Mouse (Mus musculus): ENCODE data around the gene Ptges. TPM values are rescaled to one million over a fixed set of nuclear protein-coding genes. Genes with fewer than 3 reads are reported as not detected.
A peak's percentile ranks its signal among the peaks of the same experiment; 100 is the strongest.
"Not testable (repeated sequence)": the region's sequence is repeated elsewhere in the genome, so short reads cannot be mapped to it uniquely, and the experiment has no call there.

Ptges gene
- polyA plus RNA-seq, 1 experiment from 2014 or later = 9.1 TPM

DNA sequence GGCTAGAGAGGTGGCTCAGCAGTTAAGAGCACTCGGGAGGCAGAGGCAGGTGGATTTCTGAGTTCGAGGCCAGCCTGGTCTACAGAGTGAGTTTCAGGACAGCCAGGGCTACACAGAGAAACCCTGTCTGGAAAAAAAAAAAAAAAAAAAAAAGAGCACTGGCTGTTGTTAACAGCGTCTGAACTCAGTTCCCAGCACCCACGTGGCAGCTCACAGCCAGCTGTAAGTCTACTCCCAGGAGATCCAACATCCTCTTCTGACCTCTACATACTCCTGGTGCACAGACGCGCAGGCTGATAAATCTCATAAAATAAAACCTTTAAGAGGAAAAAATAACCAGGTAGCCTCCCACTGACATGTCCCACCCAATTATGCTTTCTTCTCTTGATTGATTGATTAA, 13.7 kb downstream of the Ptges start:
- ATAC-seq (replicated peaks; ENCODE audit: insufficient number of reproducible peaks, low FRiP score, low TSS enrichment, low read depth); H3K9ac ChIP-seq (replicated peaks; ENCODE audit: low read length); DNase-seq (ENCODE audit: low spot score); H3K4me1 ChIP-seq (ENCODE audit: control insufficient read depth, insufficient read depth, low read length); H3K4me3 ChIP-seq (ENCODE audit: low read depth, low read length); H3K9me3 ChIP-seq (replicated peaks; ENCODE audit: control insufficient read depth, low read length); H3K27me3 ChIP-seq (ENCODE audit: control insufficient read depth, insufficient read depth, low read length); H3K36me3 ChIP-seq (replicated peaks; ENCODE audit: control insufficient read depth, insufficient read depth, low read depth, low read length); H3K4me2 ChIP-seq (ENCODE audit: low read depth, low read length); H3K27ac ChIP-seq (replicated peaks; ENCODE audit: low read depth, low read length): not testable (repeated sequence)
- WGBS = 76% methylated on average over 6 of the region's 6 CpGs

DNA sequence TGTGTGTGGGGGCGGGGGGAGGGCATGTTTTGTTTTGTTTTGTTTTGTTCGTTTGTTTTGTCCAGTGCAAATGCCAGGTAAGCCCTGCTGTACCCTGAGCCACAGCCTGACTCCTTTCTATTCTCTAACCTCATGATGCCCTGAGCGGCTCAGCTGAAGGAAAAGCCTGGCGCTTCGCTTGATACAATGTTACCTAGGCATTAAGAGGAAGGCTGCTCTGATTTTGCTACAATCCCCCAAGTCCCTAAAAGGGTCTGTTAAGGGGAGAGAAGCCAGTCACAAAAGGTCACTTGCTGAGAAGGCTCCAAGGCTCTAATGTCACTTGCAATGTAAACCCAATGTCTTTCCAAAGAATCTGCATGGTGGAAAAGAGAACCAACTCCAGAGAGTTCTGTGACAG, 14.3 kb downstream of the Ptges start:
- Histone ChIP-seq H3K9ac (replicated peaks; ENCODE audit: low read length) (no peak overlapping the region), H3K27me3 (ENCODE audit: control insufficient read depth, insufficient read depth, low read length) (no peaks in the 10 kb centered on the region), H3K4me2 (ENCODE audit: low read depth, low read length) (no peak overlapping the region), H3K27ac (replicated peaks; ENCODE audit: low read depth, low read length) (no peak overlapping the region), H3K36me3 (replicated peaks; ENCODE audit: control insufficient read depth, insufficient read depth, low read depth, low read length) (no peaks in the 10 kb centered on the region), H3K9me3 (replicated peaks; ENCODE audit: control insufficient read depth, low read length) (no peaks in the 10 kb centered on the region), H3K4me3 (ENCODE audit: low read depth, low read length) (no peak overlapping the region), H3K4me1 (ENCODE audit: control insufficient read depth, insufficient read depth, low read length) (peaks cover 3% of the 10 kb centered on the region; the same call in 1 of the 2 replicates)
- 69% methylated on average over 5 of the region's 5 CpGs for WGBS
- DNase-seq (ENCODE audit: low spot score) (no peak), ATAC-seq (replicated peaks; ENCODE audit: insufficient number of reproducible peaks, low FRiP score, low TSS enrichment, low read depth) (no peak)

DNA sequence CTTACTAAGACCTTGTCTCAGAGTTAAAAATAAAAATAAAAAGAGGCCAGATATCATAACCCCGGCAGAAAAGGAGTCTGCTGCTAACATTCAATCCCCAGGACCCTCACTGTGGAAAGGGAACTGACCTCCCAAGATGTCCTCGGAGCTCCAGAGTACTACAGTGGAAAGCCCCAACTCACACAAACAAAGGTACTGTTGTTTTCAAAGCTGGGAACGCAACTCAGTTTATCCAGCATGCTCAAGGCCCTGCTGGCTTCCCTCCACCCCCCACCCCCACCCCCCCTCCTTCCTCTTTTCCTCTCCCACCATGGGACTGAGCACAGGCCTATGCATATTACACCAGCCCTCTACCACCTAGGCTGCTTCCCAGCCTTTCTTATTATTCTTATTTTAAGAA, 14.8 kb downstream of the Ptges start:
- Histone ChIP-seq H3K9ac (replicated peaks; ENCODE audit: low read length) (no peak overlapping the region), H3K4me1 (ENCODE audit: control insufficient read depth, insufficient read depth, low read length) (peaks cover 3% of the 10 kb centered on the region; the same call in 1 of the 2 replicates), H3K4me2 (ENCODE audit: low read depth, low read length) (no peak overlapping the region), H3K27me3 (ENCODE audit: control insufficient read depth, insufficient read depth, low read length) (no peaks in the 10 kb centered on the region), H3K36me3 (replicated peaks; ENCODE audit: control insufficient read depth, insufficient read depth, low read depth, low read length) (no peaks in the 10 kb centered on the region), H3K4me3 (ENCODE audit: low read depth, low read length) (no peak overlapping the region), H3K9me3 (replicated peaks; ENCODE audit: control insufficient read depth, low read length) (no peaks in the 10 kb centered on the region), H3K27ac (replicated peaks; ENCODE audit: low read depth, low read length) (no peak overlapping the region)
- ATAC-seq (replicated peaks; ENCODE audit: insufficient number of reproducible peaks, low FRiP score, low TSS enrichment, low read depth) (0 out of 2 replicates have a peak, but pooled peaks have one; percentile 49), DNase-seq (ENCODE audit: low spot score) (no peak)
- 16% methylated on average over 3 of the region's 3 CpGs for WGBS

DNA sequence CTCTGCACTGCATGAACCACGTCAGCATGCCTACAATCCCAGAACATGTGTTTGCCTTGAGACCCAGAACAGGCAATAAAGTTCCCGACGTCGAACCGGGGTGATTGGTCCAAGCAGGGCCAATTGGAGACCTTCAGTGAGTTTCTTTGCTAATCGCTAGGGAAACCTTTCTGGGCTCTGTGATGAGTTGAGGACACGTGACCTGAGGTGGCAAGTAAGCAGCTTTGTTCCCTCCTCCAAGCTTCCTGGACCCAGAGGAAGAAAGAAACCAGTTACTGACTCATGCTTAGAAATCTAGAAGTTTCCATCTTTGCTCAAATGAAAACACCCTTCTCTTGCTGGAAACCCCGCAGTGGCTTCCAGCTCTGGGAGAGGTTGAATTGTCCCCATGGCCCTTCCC, 16.6 kb downstream of the Ptges start:
- H3K9me3 ChIP-seq (replicated peaks; ENCODE audit: control insufficient read depth, low read length) = no peaks in the 10 kb centered on the region
- no peak overlapping the region for H3K4me2 ChIP-seq (ENCODE audit: low read depth, low read length)
- no peaks in the 10 kb centered on the region for H3K27me3 ChIP-seq (ENCODE audit: control insufficient read depth, insufficient read depth, low read length)
- H3K9ac ChIP-seq (replicated peaks; ENCODE audit: low read length) = no peak overlapping the region
- 86% methylated on average over 8 of the region's 8 CpGs for WGBS
- ATAC-seq (replicated peaks; ENCODE audit: insufficient number of reproducible peaks, low FRiP score, low TSS enrichment, low read depth) (no peak), DNase-seq (ENCODE audit: low spot score) (no peak)
- H3K27ac ChIP-seq (replicated peaks; ENCODE audit: low read depth, low read length) = no peak overlapping the region
- no peak overlapping the region for H3K4me3 ChIP-seq (ENCODE audit: low read depth, low read length)
- H3K4me1 ChIP-seq (ENCODE audit: control insufficient read depth, insufficient read depth, low read length) = no peaks in the 10 kb centered on the region
- H3K36me3 ChIP-seq (replicated peaks; ENCODE audit: control insufficient read depth, insufficient read depth, low read depth, low read length) = no peaks in the 10 kb centered on the region

DNA sequence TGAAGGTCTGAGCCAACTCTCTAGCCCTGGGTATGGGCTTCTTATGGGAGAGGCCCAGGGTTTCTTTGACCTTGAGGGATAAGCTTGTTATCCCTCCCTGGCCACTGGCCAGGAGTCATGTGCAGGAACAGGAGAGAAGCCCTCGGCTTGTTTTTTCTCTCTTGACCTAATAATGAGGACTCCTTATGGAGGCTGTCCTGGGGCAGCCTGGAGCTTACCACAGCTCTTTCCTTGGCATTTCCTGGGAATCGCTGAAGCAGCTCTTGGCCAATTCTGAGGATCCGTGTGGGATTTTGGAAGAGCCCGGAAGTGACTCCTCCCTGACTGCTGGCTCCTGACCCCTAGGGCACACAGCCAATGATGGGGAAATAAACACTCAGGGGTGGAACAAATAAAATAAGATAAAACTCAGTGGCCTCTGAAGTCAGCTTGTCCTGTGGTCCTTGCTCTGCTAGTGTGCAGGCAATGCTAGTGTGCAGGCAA, 17.3 kb downstream of the Ptges start:
- Histone ChIP-seq H3K9me3 (replicated peaks; ENCODE audit: control insufficient read depth, low read length) (no peaks in the 10 kb centered on the region), H3K4me2 (ENCODE audit: low read depth, low read length) (no peak overlapping the region), H3K4me3 (ENCODE audit: low read depth, low read length) (no peak overlapping the region), H3K27me3 (ENCODE audit: control insufficient read depth, insufficient read depth, low read length) (no peaks in the 10 kb centered on the region), H3K27ac (replicated peaks; ENCODE audit: low read depth, low read length) (no peak overlapping the region), H3K4me1 (ENCODE audit: control insufficient read depth, insufficient read depth, low read length) (no peaks in the 10 kb centered on the region), H3K36me3 (replicated peaks; ENCODE audit: control insufficient read depth, insufficient read depth, low read depth, low read length) (no peaks in the 10 kb centered on the region), H3K9ac (replicated peaks; ENCODE audit: low read length) (no peak overlapping the region)
- WGBS = 34% methylated on average over 4 of the region's 4 CpGs
- no peak for DNase-seq (ENCODE audit: low spot score)
- ATAC-seq (replicated peaks; ENCODE audit: insufficient number of reproducible peaks, low FRiP score, low TSS enrichment, low read depth) = no peak

DNA sequence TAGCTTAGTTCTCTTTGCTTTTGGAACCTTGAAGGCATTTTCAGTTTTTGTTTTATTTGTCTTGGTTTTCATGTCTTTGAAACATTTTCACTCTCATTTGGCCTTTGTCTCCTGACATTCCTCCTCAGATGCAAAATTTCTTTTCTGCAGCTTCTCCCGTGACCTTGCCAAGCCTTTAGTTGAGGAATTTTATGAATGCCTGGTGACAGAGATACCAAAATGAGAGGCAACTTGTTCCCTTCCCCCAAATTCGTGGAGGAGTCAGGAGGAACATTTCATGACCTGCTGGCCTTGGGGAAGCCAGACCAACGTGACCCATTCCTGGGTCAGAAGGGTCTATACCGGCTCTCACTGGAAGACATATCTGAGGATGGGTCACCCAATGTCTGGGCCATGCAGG, 23.0 kb downstream of the Ptges start:
- Histone ChIP-seq H3K36me3 (replicated peaks; ENCODE audit: control insufficient read depth, insufficient read depth, low read depth, low read length) (no peaks in the 10 kb centered on the region), H3K9me3 (replicated peaks; ENCODE audit: control insufficient read depth, low read length) (no peaks in the 10 kb centered on the region), H3K4me1 (ENCODE audit: control insufficient read depth, insufficient read depth, low read length) (peaks cover 5% of the 10 kb centered on the region; the same call in 1 of the 2 replicates), H3K27me3 (ENCODE audit: control insufficient read depth, insufficient read depth, low read length) (no peaks in the 10 kb centered on the region), H3K4me3 (ENCODE audit: low read depth, low read length) (no peak overlapping the region), H3K9ac (replicated peaks; ENCODE audit: low read length) (no peak overlapping the region), H3K27ac (replicated peaks; ENCODE audit: low read depth, low read length) (no peak overlapping the region), H3K4me2 (ENCODE audit: low read depth, low read length) (no peak overlapping the region)
- DNase-seq (ENCODE audit: low spot score) = no peak
- no peak for ATAC-seq (replicated peaks; ENCODE audit: insufficient number of reproducible peaks, low FRiP score, low TSS enrichment, low read depth)
- 68% methylated on average over 4 of the region's 4 CpGs for WGBS

DNA sequence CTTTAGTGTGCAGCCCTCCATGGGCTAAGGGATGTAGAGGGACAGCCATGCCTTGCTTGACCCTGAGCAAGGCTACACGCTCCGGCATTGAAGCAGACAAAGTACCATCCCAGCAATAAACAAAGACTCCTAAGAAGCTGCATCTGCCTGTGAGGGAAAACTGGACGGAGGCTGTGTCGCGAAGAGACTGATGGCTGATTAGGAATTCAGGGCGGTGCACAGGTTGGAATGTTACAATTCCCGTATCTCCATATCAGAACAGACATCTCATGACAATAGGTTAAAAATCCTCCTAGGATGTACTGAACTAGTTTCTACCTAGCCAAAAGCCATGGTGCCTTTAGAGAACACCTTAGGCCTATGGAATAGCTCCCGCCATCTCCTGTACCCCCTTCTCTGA, 23.8 kb downstream of the Ptges start:
- H3K27me3 ChIP-seq (ENCODE audit: control insufficient read depth, insufficient read depth, low read length) = no peaks in the 10 kb centered on the region
- no peaks in the 10 kb centered on the region for H3K36me3 ChIP-seq (replicated peaks; ENCODE audit: control insufficient read depth, insufficient read depth, low read depth, low read length)
- H3K27ac ChIP-seq (replicated peaks; ENCODE audit: low read depth, low read length) = no peak overlapping the region
- H3K9me3 ChIP-seq (replicated peaks; ENCODE audit: control insufficient read depth, low read length) = no peaks in the 10 kb centered on the region
- peaks cover 5% of the 10 kb centered on the region; the same call in 1 of the 2 replicates for H3K4me1 ChIP-seq (ENCODE audit: control insufficient read depth, insufficient read depth, low read length)
- DNase-seq (ENCODE audit: low spot score) (no peak), ATAC-seq (replicated peaks; ENCODE audit: insufficient number of reproducible peaks, low FRiP score, low TSS enrichment, low read depth) (no peak)
- no peak overlapping the region for H3K9ac ChIP-seq (replicated peaks; ENCODE audit: low read length)
- no peak overlapping the region for H3K4me2 ChIP-seq (ENCODE audit: low read depth, low read length)
- H3K4me3 ChIP-seq (ENCODE audit: low read depth, low read length) = no peak overlapping the region
- 78% methylated on average over 8 of the region's 8 CpGs for WGBS

DNA sequence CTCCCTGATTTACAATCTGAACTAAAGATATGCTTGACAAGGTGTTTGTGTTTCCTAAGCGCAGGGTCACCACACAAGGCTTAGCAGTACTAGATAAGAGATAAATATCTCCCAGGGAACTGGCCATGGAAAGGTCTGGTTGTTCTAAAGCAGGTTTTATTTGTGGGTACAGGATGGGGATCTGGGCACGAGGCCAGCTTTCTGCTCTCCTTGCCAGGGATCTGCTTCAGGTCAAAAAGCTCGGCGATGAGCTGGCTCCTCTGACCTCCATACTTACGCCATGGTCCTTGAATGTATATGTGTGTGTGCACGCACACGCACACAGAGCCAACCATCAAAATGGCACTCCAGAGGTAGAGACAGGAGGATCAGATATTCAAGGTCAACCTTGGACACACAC, 24.7 kb downstream of the Ptges start:
- Histone ChIP-seq H3K27me3 (ENCODE audit: control insufficient read depth, insufficient read depth, low read length) (no peaks in the 10 kb centered on the region), H3K4me1 (ENCODE audit: control insufficient read depth, insufficient read depth, low read length) (peaks cover 5% of the 10 kb centered on the region; the same call in 1 of the 2 replicates), H3K36me3 (replicated peaks; ENCODE audit: control insufficient read depth, insufficient read depth, low read depth, low read length) (no peaks in the 10 kb centered on the region), H3K9me3 (replicated peaks; ENCODE audit: control insufficient read depth, low read length) (no peaks in the 10 kb centered on the region), H3K27ac (replicated peaks; ENCODE audit: low read depth, low read length) (no peak overlapping the region), H3K4me3 (ENCODE audit: low read depth, low read length) (no peak overlapping the region), H3K4me2 (ENCODE audit: low read depth, low read length) (no peak overlapping the region), H3K9ac (replicated peaks; ENCODE audit: low read length) (no peak overlapping the region)
- WGBS = 90% methylated on average over 7 of the region's 7 CpGs
- DNase-seq (ENCODE audit: low spot score) (no peak), ATAC-seq (replicated peaks; ENCODE audit: insufficient number of reproducible peaks, low FRiP score, low TSS enrichment, low read depth) (no peak)
